Mouse (Mus musculus) kidney, embryonic 14.5 days (tissue): ENCODE data around the gene Olig1. TPM values are rescaled to one million over a fixed set of nuclear protein-coding genes. Genes with fewer than 3 reads are reported as not detected.
"Not testable (repeated sequence)": the region's sequence is repeated elsewhere in the genome, so short reads cannot be mapped to it uniquely, and the experiment has no call there.

Experiments used
- ATAC-seq: fragments of 200-750 bp; cut with Nextera tagmentation; 2 replicates; pipeline ENCODE4 v1.8.0; 2017; ENCODE audit warnings: moderate number of reproducible peaks, mild to moderate bottlenecking, moderate TSS enrichment, moderate library complexity; ENCODE audit not compliant: low FRiP score, low TSS enrichment
- H3K27ac ChIP-seq: fragments of 300-500 bp; sonication (generic); 2 replicates; pipeline ENCODE4 v1.5.1; 2014; ENCODE audit warnings: low read depth, mild to moderate bottlenecking, low read length, moderate library complexity, mixed read lengths
- H3K27me3 ChIP-seq: fragments of 300-500 bp; sonication (generic); 2 replicates; pipeline ENCODE4 v1.6.1; 2014; ENCODE audit warnings: mild to moderate bottlenecking, low read length; ENCODE audit not compliant: control insufficient read depth, insufficient read depth
- H3K36me3 ChIP-seq: fragments of 300-500 bp; sonication (generic); 2 replicates; pipeline ENCODE4 v1.6.1; 2014; ENCODE audit warnings: low read length, mixed read lengths; ENCODE audit not compliant: control insufficient read depth, insufficient read depth
- H3K4me1 ChIP-seq: fragments of 300-500 bp; sonication (generic); 2 replicates; pipeline ENCODE4 v1.6.1; 2014; ENCODE audit warnings: low read length, mixed read lengths; ENCODE audit not compliant: control insufficient read depth, insufficient read depth
- H3K4me2 ChIP-seq: fragments of 300-500 bp; sonication (generic); replicated peaks from 2 replicates; pipeline ENCODE4 v1.6.1; 2014; ENCODE audit warnings: low read depth, mild to moderate bottlenecking, low read length
- H3K4me3 ChIP-seq: fragments of 300-500 bp; sonication (generic); 2 replicates; pipeline ENCODE4 v1.5.1; 2014; ENCODE audit warnings: mild to moderate bottlenecking, low read length
- H3K9ac ChIP-seq: fragments of 300-500 bp; sonication (generic); 2 replicates; pipeline ENCODE4 v1.6.1; 2014; ENCODE audit warnings: low read depth, mild to moderate bottlenecking, low read length, moderate library complexity
- H3K9me3 ChIP-seq: fragments of 300-500 bp; sonication (generic); 2 replicates; pipeline ENCODE4 v1.6.1; 2016; ENCODE audit warnings: low read length; ENCODE audit not compliant: control insufficient read depth
- WGBS: fragments of 180-500 bp; shearing (Covaris S2); extraction: QIAGEN DNeasy Blood & Tissue Kit; methylation state at CpG from one replicate; pipeline ENCODE4 v1.1.7; 2014; 5-methylcytosine and 5-hydroxymethylcytosine counted together
- polyA plus RNA-seq: library from polyadenylated mRNA; unstranded; fragments of >200 nt; fragmentation: Nextera tagmentation; extraction: Ambion mirVana; gene quantifications from 2 replicates; pipeline ENCODE4 v1.2.1, GENCODE M21; 2014

The Olig1 gene
- polyA plus RNA-seq, 1 experiment from 2014 or later = not detected

GRCm38 (mm10) chr16:91233241-91233944 lies 36.2 kb upstream of the Olig1 start:
- Histone ChIP-seq H3K9ac (no peak overlapping the region), H3K9me3 (no peaks in the 10 kb centered on the region), H3K36me3 (no peaks in the 10 kb centered on the region), H3K4me1 (no peaks in the 10 kb centered on the region), H3K27me3 (peaks cover 99% of the 10 kb centered on the region), H3K4me3 (no peak overlapping the region), H3K27ac (no peak overlapping the region), H3K4me2 (no peak overlapping the region)
- no peak for ATAC-seq
- WGBS = 7% methylated on average over 11 of the region's 11 CpGs

DNA sequence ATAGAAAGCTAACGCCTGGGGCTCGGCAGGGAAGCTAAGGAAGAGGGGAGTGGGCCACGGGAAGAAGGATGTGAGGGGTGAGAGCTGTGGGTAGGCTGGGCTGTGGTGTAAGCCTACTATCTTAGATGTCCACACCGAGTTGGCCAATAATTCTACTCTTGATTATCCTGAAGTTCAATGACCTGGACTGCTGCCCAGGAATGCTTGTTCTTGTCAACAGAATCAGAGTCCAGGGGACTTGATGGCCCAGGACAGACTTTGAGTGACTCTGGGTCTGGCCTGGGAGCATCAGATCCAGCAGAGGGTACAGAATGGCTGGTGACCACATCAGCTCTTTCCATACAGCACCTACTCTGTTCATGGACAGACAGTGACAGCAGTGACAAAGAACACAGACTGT lies 30.5 kb upstream of the Olig1 start:
- WGBS = 74% methylated on average over 4 of the region's 4 CpGs
- Histone ChIP-seq H3K4me1 (no peaks in the 10 kb centered on the region), H3K36me3 (no peaks in the 10 kb centered on the region), H3K27me3 (peaks cover 62% of the 10 kb centered on the region), H3K9me3 (no peaks in the 10 kb centered on the region), H3K4me3 (no peak overlapping the region), H3K4me2 (no peak overlapping the region), H3K9ac (no peak overlapping the region), H3K27ac (no peak overlapping the region)
- ATAC-seq = no peak

GRCm38 (mm10) chr16:91246292-91246691 lies 23.3 kb upstream of the Olig1 start:
- Histone ChIP-seq H3K4me3 (no peak overlapping the region), H3K27me3 (peaks cover 31% of the 10 kb centered on the region), H3K9me3 (no peaks in the 10 kb centered on the region), H3K4me2 (no peak overlapping the region), H3K4me1 (no peaks in the 10 kb centered on the region), H3K27ac (no peak overlapping the region), H3K36me3 (no peaks in the 10 kb centered on the region), H3K9ac (no peak overlapping the region)
- ATAC-seq = no peak
- 51% methylated on average over 9 of the region's 9 CpGs for WGBS

- not testable (repeated sequence) for H3K27ac ChIP-seq, H3K4me3 ChIP-seq, H3K9me3 ChIP-seq, ATAC-seq, H3K4me2 ChIP-seq, H3K36me3 ChIP-seq, H3K4me1 ChIP-seq, H3K9ac ChIP-seq
- WGBS = 15% methylated on average over 21 of the region's 28 CpGs
- peaks cover 42% of the 10 kb centered on the region for H3K27me3 ChIP-seq
These were observed 14.0 kb upstream of the Olig1 start for GRCm38 (mm10) chr16:91255419-91256164.

DNA sequence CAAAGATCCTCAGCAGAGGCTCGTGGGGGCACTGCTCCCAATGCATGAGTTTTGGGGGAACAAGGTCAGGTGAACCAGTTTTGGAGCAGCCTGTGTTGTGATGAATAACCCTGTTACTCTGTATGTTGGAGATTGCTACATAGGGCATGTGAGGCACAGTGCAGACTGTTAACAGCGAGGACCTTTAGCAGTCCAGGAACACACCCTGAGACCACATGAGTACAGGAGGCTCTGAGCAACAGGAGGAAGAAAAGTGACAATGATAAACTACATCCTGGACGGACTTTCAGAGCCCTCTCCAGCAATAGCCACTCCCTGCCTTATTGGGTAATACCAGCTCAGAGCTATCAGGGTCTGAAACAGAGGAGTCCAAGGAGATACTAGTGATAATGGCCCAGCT lies 10.6 kb upstream of the Olig1 start:
- Histone ChIP-seq H3K4me1 (no peaks in the 10 kb centered on the region), H3K4me2 (no peak overlapping the region), H3K4me3 (no peak overlapping the region), H3K9me3 (no peaks in the 10 kb centered on the region), H3K27me3 (peaks cover 69% of the 10 kb centered on the region), H3K9ac (no peak overlapping the region), H3K27ac (no peak overlapping the region), H3K36me3 (no peaks in the 10 kb centered on the region)
- no peak for ATAC-seq
- 54% methylated on average over 3 of the region's 3 CpGs for WGBS

DNA sequence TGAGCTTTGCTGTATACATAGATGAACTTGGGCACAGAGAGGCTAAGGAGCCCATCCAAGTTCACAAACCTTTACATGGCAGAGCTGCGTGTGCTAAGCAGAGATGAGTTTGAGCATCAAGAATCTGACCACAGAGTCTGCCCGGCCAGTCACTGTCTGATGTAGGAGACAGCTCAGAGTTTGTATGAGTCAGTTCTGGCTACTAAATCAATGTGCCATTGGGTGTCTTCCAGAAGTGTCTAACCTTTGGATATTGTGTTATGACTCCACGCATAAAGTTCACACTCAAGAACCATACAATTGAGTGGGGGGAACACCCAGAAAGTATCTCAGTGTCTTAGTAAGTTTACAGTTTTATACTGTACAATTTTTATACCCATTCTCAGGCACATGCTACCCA lies 8.7 kb upstream of the Olig1 start:
- no peaks in the 10 kb centered on the region for H3K4me1 ChIP-seq
- no peak overlapping the region for H3K4me2 ChIP-seq
- H3K36me3 ChIP-seq = no peaks in the 10 kb centered on the region
- ATAC-seq = no peak
- H3K9me3 ChIP-seq = no peaks in the 10 kb centered on the region
- H3K4me3 ChIP-seq = no peak overlapping the region
- peaks cover 80% of the 10 kb centered on the region for H3K27me3 ChIP-seq
- no peak overlapping the region for H3K27ac ChIP-seq
- WGBS = 85% methylated on average over 3 of the region's 3 CpGs
- no peak overlapping the region for H3K9ac ChIP-seq

DNA sequence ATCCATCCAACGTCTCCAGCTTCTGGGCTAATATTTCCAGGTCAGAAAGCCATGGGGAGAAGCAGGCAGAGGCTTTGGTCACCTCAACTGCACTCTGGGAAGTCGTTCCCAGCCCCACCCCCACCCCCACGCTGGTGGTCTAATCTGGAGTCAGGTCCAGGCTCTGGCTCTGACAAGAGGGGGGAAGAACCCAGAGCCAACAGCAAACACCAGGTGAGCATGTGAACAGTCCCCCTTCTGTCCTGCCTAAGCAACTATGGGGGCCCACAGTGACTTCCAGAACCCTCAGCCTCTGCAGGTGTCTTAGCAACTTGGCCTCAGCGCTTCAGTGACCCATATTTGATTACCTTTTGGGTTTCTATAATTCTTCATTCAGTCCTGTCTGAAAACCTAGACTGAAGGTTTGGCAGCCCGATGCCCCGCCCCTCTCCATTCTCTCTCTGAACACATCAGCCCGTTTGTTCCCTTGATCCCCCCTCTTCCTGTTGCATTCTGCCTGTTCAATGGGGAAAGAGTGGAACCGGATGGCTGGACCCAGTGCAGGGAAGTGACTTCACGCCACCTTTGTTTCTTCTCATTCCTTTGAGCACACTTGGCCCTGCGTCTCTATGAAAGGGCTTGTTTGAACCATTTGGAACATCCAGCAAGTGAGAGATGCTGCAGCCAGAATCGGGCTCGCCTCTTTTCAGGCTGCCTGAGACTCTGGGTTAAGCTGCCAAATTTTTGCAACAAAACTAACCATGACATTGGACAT lies 6.9 kb upstream of the Olig1 start:
- H3K36me3 ChIP-seq = no peaks in the 10 kb centered on the region
- H3K4me1 ChIP-seq = no peaks in the 10 kb centered on the region
- ATAC-seq = no peak
- H3K27me3 ChIP-seq = peaks cover 79% of the 10 kb centered on the region
- no peak overlapping the region for H3K4me3 ChIP-seq
- no peak overlapping the region for H3K9ac ChIP-seq
- no peaks in the 10 kb centered on the region for H3K9me3 ChIP-seq
- 29% methylated on average over 12 of the region's 12 CpGs for WGBS
- no peak overlapping the region for H3K27ac ChIP-seq
- H3K4me2 ChIP-seq = no peak overlapping the region

GRCm38 (mm10) chr16:91265972-91266371 lies 3.6 kb upstream of the Olig1 start:
- WGBS = 82% methylated on average over 6 of the region's 6 CpGs
- H3K4me3 ChIP-seq = no peak overlapping the region
- peaks cover 87% of the 10 kb centered on the region for H3K27me3 ChIP-seq
- H3K4me2 ChIP-seq = no peak overlapping the region
- ATAC-seq = no peak
- H3K9ac ChIP-seq = no peak overlapping the region
- H3K4me1 ChIP-seq = peaks cover 11% of the 10 kb centered on the region
- H3K9me3 ChIP-seq = no peaks in the 10 kb centered on the region
- no peak overlapping the region for H3K27ac ChIP-seq
- no peaks in the 10 kb centered on the region for H3K36me3 ChIP-seq
